Mouse (Mus musculus): ENCODE measurements around the gene Eva1b. TPM values are rescaled to one million over a fixed set of nuclear protein-coding genes. Genes with fewer than 3 reads are reported as not detected.

Eva1b gene
- polyA plus RNA-seq, 1 experiment from 2014 or later, result 42.5 TPM

DNA sequence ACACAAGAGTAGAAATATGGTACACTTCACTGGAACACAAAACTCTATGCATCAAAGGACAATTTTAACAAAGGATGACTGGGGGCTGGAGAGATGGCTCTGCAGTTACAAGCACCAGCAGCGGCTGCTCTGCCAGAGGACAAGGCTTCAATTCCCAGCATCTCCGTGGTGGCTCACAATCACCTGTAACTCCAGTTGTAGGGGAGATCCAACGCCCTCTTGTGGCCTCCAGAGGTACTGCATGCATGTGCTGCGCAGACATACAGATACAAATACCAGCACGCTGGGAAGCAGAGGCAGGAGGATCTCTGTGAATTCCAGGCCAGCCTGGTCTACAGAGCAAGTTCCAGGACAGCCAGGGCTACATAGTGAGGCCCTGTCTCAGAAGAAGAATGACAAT is 9.1 kb downstream of the Eva1b start:
- Histone ChIP-seq H3K27ac (ENCODE audit: low read depth, low read length) (no peak overlapping the region), H3K4me2 (ENCODE audit: low read depth) (no peak overlapping the region), H3K4me1 (ENCODE audit: control insufficient read depth, insufficient read depth, low read length) (no peaks in the 10 kb centered on the region), H3K9me3 (ENCODE audit: control insufficient read depth, low read length) (no peaks in the 10 kb centered on the region), H3K4me3 (ENCODE audit: low read depth, low read length) (no peak overlapping the region), H3K36me3 (ENCODE audit: control insufficient read depth, insufficient read depth, low read length) (no peaks in the 10 kb centered on the region), H3K27me3 (ENCODE audit: control insufficient read depth, insufficient read depth, low read length) (no peaks in the 10 kb centered on the region), H3K9ac (ENCODE audit: low read length) (no peak overlapping the region)
- WGBS, result 55% methylated on average over 5 of the region's 5 CpGs
- DNase-seq (ENCODE audit: low spot score), result no peak
- no peak for ATAC-seq (ENCODE audit: insufficient read depth, low FRiP score, low TSS enrichment)

DNA sequence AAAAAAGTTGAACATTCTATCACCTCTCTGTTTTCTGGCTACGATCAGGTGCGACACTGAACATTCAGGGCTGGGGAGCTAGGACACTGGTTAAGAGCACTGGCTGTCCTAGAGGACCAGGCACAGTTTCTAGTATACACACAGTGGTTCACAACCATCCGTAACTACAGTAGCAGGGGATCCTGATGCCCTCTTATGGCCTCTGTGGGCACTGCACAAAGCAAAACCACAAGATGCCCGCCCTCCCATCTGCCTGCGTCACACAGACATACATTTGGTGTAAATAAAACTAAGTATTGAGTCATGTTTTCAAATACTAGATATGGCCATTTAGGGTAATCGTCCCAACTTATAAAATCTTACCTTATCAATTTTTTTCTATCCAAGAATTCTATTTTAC is 10.0 kb downstream of the Eva1b start:
- Histone ChIP-seq H3K4me3 (ENCODE audit: low read depth, low read length) (no peak overlapping the region), H3K4me2 (ENCODE audit: low read depth) (no peak overlapping the region), H3K27ac (ENCODE audit: low read depth, low read length) (no peak overlapping the region), H3K36me3 (ENCODE audit: control insufficient read depth, insufficient read depth, low read length) (no peaks in the 10 kb centered on the region), H3K27me3 (ENCODE audit: control insufficient read depth, insufficient read depth, low read length) (no peaks in the 10 kb centered on the region), H3K9me3 (ENCODE audit: control insufficient read depth, low read length) (no peaks in the 10 kb centered on the region), H3K4me1 (ENCODE audit: control insufficient read depth, insufficient read depth, low read length) (no peaks in the 10 kb centered on the region; the same call in 1 of the 2 replicates), H3K9ac (ENCODE audit: low read length) (no peak overlapping the region)
- WGBS, result 91% methylated on average over 6 of the region's 6 CpGs
- no peak for DNase-seq (ENCODE audit: low spot score)
- no peak for ATAC-seq (ENCODE audit: insufficient read depth, low FRiP score, low TSS enrichment)

DNA sequence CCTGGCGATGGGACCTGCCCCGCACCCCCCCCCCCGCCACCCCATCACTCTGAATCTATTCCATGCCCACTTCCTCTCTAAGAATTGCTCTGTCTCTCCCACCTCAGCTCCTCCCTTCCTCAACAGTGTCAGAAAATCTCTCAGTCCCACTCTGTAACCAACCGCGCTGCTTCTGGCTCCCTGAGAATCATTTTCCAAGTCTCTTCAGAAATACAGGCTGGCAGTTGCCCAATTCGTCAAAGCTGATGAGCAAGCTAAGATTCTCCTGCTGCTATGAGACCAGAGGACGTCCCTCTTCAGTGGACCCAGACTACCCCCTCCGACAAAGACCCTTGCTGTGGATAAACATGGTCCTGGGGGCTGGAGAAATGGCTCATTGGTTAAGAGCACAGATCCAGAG is 11.9 kb downstream of the Eva1b start:
- H3K4me3 ChIP-seq (ENCODE audit: low read depth, low read length), result no peak overlapping the region
- WGBS, result 77% methylated on average over 8 of the region's 8 CpGs
- DNase-seq (ENCODE audit: low spot score), result no peak

DNA sequence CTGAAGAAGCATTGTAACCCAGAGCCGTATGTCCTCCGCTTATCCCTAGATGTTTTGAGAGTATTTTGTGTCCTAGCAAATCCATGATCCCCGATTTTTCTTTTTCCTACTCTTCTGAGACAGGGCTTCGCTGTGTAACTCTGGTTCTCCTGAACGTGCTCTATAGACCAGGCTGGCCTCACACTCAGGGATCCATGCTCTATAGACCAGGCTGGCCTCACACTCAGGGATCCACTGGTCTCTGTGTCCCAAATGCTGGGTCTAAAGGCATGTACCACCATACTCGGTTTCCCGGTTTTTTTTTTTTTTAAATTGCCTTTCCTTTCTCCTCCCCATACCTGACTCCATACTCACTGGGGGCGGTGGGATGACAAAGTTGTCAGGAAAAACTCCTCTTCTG is 13.4 kb downstream of the Eva1b start:
- 83% methylated on average over 8 of the region's 8 CpGs for WGBS

More for the DNA sequence above, 11.9 kb downstream of the Eva1b start:
- H3K4me2 ChIP-seq (ENCODE audit: low read depth), result no peak overlapping the region
- H3K27me3 ChIP-seq (ENCODE audit: control insufficient read depth, insufficient read depth, low read length), result no peaks in the 10 kb centered on the region
- H3K27ac ChIP-seq (ENCODE audit: low read depth, low read length), result no peak overlapping the region
- no peak for ATAC-seq (ENCODE audit: insufficient read depth, low FRiP score, low TSS enrichment)
- H3K36me3 ChIP-seq (ENCODE audit: control insufficient read depth, insufficient read depth, low read length), result no peaks in the 10 kb centered on the region
- H3K4me1 ChIP-seq (ENCODE audit: control insufficient read depth, insufficient read depth, low read length), result peaks cover 11% of the 10 kb centered on the region; the same call in 1 of the 2 replicates
- no peak overlapping the region for H3K9ac ChIP-seq (ENCODE audit: low read length)
- no peaks in the 10 kb centered on the region for H3K9me3 ChIP-seq (ENCODE audit: control insufficient read depth, low read length)

DNA sequence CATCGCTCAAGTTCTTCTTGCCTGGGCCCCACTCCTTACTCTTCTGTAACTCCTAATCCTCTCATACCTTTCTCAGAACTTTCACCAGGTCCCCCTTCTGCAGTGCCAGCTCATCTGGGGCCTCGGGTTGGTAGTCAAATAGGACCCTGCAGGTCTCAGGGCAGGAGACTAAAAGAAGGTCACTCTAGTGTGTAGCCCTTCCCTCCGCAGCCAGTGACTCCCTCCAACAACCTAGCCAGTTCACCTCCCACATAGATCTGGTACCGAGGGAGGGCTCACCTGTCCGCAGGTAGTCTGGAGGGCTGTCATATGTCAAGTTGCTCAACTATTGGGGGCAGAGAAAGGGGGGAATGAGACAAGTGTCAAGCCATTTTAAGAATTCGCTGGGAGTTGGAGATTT is 13.9 kb downstream of the Eva1b start:
- Histone ChIP-seq H3K4me1 (ENCODE audit: control insufficient read depth, insufficient read depth, low read length) (peaks cover 11% of the 10 kb centered on the region; the same call in 1 of the 2 replicates), H3K9ac (ENCODE audit: low read length) (no peak overlapping the region), H3K36me3 (ENCODE audit: control insufficient read depth, insufficient read depth, low read length) (peaks cover 4% of the 10 kb centered on the region; the same call in 1 of the 2 replicates), H3K4me3 (ENCODE audit: low read depth, low read length) (no peak overlapping the region), H3K9me3 (ENCODE audit: control insufficient read depth, low read length) (no peaks in the 10 kb centered on the region), H3K27ac (ENCODE audit: low read depth, low read length) (no peak overlapping the region), H3K4me2 (ENCODE audit: low read depth) (no peak overlapping the region), H3K27me3 (ENCODE audit: control insufficient read depth, insufficient read depth, low read length) (no peaks in the 10 kb centered on the region)
- DNase-seq (ENCODE audit: low spot score) (peak; percentile 9), ATAC-seq (ENCODE audit: insufficient read depth, low FRiP score, low TSS enrichment) (no peak)
- WGBS, result 89% methylated on average over 6 of the region's 6 CpGs

More for the DNA sequence above, 13.4 kb downstream of the Eva1b start:
- no peak for ATAC-seq (ENCODE audit: insufficient read depth, low FRiP score, low TSS enrichment)
- H3K9me3 ChIP-seq (ENCODE audit: control insufficient read depth, low read length), result no peaks in the 10 kb centered on the region
- H3K27ac ChIP-seq (ENCODE audit: low read depth, low read length), result no peak overlapping the region
- H3K27me3 ChIP-seq (ENCODE audit: control insufficient read depth, insufficient read depth, low read length), result no peaks in the 10 kb centered on the region
- peaks cover 11% of the 10 kb centered on the region; the same call in 1 of the 2 replicates for H3K4me1 ChIP-seq (ENCODE audit: control insufficient read depth, insufficient read depth, low read length)
- no peak overlapping the region for H3K4me3 ChIP-seq (ENCODE audit: low read depth, low read length)
- no peak overlapping the region for H3K4me2 ChIP-seq (ENCODE audit: low read depth)
- no peak overlapping the region for H3K9ac ChIP-seq (ENCODE audit: low read length)
- no peaks in the 10 kb centered on the region; the same call in 1 of the 2 replicates for H3K36me3 ChIP-seq (ENCODE audit: control insufficient read depth, insufficient read depth, low read length)
- DNase-seq (ENCODE audit: low spot score), result no peak

DNA sequence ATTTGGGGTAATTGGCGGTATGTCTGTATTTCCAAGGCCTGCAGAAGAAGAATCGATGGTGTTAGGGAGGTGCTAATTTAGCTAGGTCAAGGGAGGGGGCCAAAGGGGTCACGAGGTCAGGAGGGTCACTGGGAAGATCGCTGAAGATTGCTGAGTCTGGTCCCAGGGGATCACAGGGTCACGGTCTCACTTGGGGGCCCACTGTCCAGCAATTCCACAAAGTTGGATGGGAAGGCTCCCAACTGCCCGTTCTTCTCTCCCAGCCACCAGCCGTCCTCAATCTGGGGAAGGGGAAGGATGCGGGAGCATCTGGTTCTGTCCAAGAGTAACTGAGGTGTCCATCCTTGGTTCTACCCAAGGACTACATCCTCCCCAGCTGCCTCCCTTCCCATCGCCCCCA is 14.4 kb downstream of the Eva1b start:
- Histone ChIP-seq H3K4me3 (ENCODE audit: low read depth, low read length) (no peak overlapping the region), H3K9ac (ENCODE audit: low read length) (peak overlapping the region; percentile 72; the same call in 1 of the 2 replicates)

DNA sequence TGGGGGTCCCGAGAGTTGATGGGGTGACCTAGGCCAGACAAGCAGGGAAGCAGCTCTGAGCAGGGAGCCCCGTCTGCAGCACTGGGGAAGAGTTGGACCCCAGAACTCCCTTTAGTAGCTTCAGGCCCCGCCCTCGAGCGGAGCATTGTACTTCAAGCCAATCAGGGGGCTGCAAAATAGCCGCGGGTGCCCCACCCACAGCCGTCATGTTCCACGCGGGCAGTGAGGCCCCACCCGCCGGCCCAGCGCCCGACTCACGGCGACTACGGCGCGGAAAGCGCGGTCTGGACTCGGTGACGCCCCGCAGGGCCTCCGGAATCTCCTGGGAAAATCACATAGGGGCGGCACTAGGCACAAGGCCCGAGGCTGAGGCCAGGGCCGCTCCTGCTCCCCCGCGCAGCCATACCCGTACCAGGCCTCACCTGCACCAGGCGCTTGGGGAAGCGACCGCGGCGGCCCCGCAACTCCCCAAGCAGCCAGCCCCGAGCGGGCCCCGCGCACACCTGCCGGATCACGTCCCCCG is 15.1 kb downstream of the Eva1b start:
- ATAC-seq (ENCODE audit: insufficient read depth, low FRiP score, low TSS enrichment) (peak; percentile 70), DNase-seq (ENCODE audit: low spot score) (peak; percentile 77)
- WGBS, result under 1% methylated on average over 42 of the region's 44 CpGs
- peaks cover 10% of the 10 kb centered on the region for H3K36me3 ChIP-seq (ENCODE audit: control insufficient read depth, insufficient read depth, low read length)
- peak overlapping the region; percentile 72 for H3K9ac ChIP-seq (ENCODE audit: low read length)
- H3K9me3 ChIP-seq (ENCODE audit: control insufficient read depth, low read length), result no peaks in the 10 kb centered on the region
- peak overlapping the region; percentile 50 for H3K4me3 ChIP-seq (ENCODE audit: low read depth, low read length)
- no peaks in the 10 kb centered on the region for H3K27me3 ChIP-seq (ENCODE audit: control insufficient read depth, insufficient read depth, low read length)
- no peak overlapping the region for H3K27ac ChIP-seq (ENCODE audit: low read depth, low read length)
- H3K4me1 ChIP-seq (ENCODE audit: control insufficient read depth, insufficient read depth, low read length), result peaks cover 11% of the 10 kb centered on the region; the same call in 1 of the 2 replicates
- peak overlapping the region; percentile 95 for H3K4me2 ChIP-seq (ENCODE audit: low read depth)

More for the DNA sequence above, 14.4 kb downstream of the Eva1b start:
- ATAC-seq (ENCODE audit: insufficient read depth, low FRiP score, low TSS enrichment) (peak; percentile 7; the same call in 1 of the 2 replicates), DNase-seq (ENCODE audit: low spot score) (no peak)
- H3K36me3 ChIP-seq (ENCODE audit: control insufficient read depth, insufficient read depth, low read length), result peaks cover 8% of the 10 kb centered on the region
- H3K4me1 ChIP-seq (ENCODE audit: control insufficient read depth, insufficient read depth, low read length), result peaks cover 11% of the 10 kb centered on the region; the same call in 1 of the 2 replicates
- WGBS, result 76% methylated on average over 9 of the region's 9 CpGs
- H3K27me3 ChIP-seq (ENCODE audit: control insufficient read depth, insufficient read depth, low read length), result no peaks in the 10 kb centered on the region
- no peaks in the 10 kb centered on the region for H3K9me3 ChIP-seq (ENCODE audit: control insufficient read depth, low read length)
- H3K4me2 ChIP-seq (ENCODE audit: low read depth), result peak overlapping the region; percentile 95
- no peak overlapping the region for H3K27ac ChIP-seq (ENCODE audit: low read depth, low read length)

DNA sequence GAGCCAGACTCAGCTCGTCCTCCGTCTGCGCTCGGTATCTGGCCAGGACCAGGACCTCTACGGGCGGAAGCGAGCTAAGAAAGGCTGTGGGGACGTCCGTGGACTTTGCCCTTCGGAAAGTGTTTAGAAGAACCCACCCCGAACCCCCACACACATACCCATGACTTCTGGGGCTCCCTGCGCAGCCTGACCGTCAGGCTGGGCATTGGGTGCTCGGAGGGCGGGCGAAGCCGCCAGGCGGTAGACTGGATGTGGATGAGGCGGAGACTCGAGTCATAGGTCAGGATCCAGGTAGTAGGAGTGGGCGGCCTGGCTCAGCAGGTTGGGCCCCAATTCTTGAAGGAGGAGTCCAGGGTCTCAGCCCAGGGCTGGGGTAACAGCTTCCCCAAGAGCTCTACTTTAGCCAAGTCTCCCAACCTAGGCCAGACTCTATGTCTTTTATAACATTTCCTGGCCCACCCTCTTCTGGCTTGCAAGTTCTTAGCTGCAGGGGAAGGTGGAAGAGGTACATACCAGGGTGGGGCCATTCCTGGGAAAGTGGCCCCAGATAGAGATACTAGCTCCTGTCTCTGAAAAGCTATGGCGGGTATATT is 15.6 kb downstream of the Eva1b start, which contains the start of gene Sh3d21:
Gene Sh3d21, minus strand, starts transcription at position 425 of the 593 bp plus-strand sequence.
- ATAC-seq (ENCODE audit: insufficient read depth, low FRiP score, low TSS enrichment) (0 out of 2 replicates have a peak, but pooled peaks have one; percentile 29), DNase-seq (ENCODE audit: low spot score) (peak; percentile 31)
- 6% methylated on average over 22 of the region's 22 CpGs for WGBS
- H3K27me3 ChIP-seq (ENCODE audit: control insufficient read depth, insufficient read depth, low read length), result no peaks in the 10 kb centered on the region
- H3K27ac ChIP-seq (ENCODE audit: low read depth, low read length), result no peak within 1 kb of the TSS
- peak within 1 kb of the TSS; percentile 72 for H3K9ac ChIP-seq (ENCODE audit: low read length)
- peak within 1 kb of the TSS; percentile 50 for H3K4me3 ChIP-seq (ENCODE audit: low read depth, low read length)
- H3K9me3 ChIP-seq (ENCODE audit: control insufficient read depth, low read length), result no peaks in the 10 kb centered on the region
- H3K36me3 ChIP-seq (ENCODE audit: control insufficient read depth, insufficient read depth, low read length), result peaks cover 10% of the 10 kb centered on the region
- peaks cover 11% of the 10 kb centered on the region; the same call in 1 of the 2 replicates for H3K4me1 ChIP-seq (ENCODE audit: control insufficient read depth, insufficient read depth, low read length)
- H3K4me2 ChIP-seq (ENCODE audit: low read depth), result peak within 1 kb of the TSS; percentile 95

DNA sequence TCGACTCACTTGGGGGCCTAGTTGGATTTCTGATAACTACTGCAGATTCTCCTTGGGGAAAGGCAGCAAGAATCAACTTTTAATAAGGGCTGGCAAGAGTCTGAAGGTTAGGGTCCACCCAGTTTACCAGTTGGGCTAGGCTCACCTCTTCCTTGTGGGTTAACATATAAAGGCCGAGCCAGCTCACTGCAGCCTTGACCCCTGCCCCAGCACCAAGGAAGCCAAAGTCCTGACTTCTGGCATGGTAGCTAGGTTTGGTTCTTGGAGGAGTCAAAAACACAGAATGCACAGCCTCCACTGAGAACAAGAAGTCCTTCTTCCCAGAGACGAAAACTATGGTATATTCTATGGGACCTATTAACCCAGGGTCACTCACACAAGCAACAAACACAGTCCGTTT is 16.1 kb downstream of the Eva1b start:
- 68% methylated on average over 4 of the region's 4 CpGs for WGBS
- Histone ChIP-seq H3K4me2 (ENCODE audit: low read depth) (no peak overlapping the region), H3K4me1 (ENCODE audit: control insufficient read depth, insufficient read depth, low read length) (peaks cover 11% of the 10 kb centered on the region; the same call in 1 of the 2 replicates), H3K9ac (ENCODE audit: low read length) (no peak overlapping the region), H3K27me3 (ENCODE audit: control insufficient read depth, insufficient read depth, low read length) (no peaks in the 10 kb centered on the region), H3K4me3 (ENCODE audit: low read depth, low read length) (no peak overlapping the region), H3K36me3 (ENCODE audit: control insufficient read depth, insufficient read depth, low read length) (peaks cover 10% of the 10 kb centered on the region), H3K27ac (ENCODE audit: low read depth, low read length) (no peak overlapping the region), H3K9me3 (ENCODE audit: control insufficient read depth, low read length) (no peaks in the 10 kb centered on the region)
- DNase-seq (ENCODE audit: low spot score) (no peak), ATAC-seq (ENCODE audit: insufficient read depth, low FRiP score, low TSS enrichment) (no peak)
